In the genomic region with DNA sequence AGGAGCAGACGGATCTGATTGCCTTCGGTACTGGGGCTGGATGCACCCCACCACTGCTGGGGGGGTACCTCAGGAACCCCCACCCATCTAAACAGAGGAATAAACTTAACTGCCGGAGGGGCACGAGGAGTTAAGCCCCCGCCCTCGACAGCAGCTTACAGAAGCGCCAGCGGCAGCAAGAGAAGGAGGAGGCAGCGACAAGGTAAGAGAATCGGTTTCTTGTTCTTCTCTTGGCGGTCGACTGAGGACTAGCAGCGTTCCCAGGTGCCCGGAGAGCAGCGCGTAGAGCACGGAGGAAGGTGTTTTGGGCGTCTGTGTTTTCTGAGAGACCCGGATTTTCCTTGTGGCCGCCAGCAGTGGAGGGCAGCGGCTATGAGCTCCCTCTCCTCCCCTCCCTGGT, we compare ENCODE assay signal across 25 mouse cellular contexts. TPM values are rescaled to one million over a fixed set of nuclear protein-coding genes. Genes with fewer than 3 reads are reported as not detected.
A peak's percentile ranks its signal among the peaks of the same experiment; 100 is the strongest.
DNase-seq lines count a peak whose midpoint lies in the region; ATAC-seq and TF ChIP-seq lines count a peak whose summit lies in the region.
"Had no signal": no experiment of that assay in that cellular context is flagged by ENCODE, and none has a peak within 500 bp of the region (broad histone marks: within the 10 kb centered on the region; RNA-seq: fewer than 3 reads in every experiment).

No protein-coding gene starts in this region.

- H3K4me1 ChIP-seq in kidney, embryonic 15.5 days: peaks cover 68% of the 10 kb centered on the region
- H3K4me1 ChIP-seq in embryonic fibroblast, embryonic 13.5 days (ENCODE audit: control insufficient read depth, insufficient read depth, low read length): no peaks in the 10 kb centered on the region
- H3K4me1 ChIP-seq in limb, embryonic 10.5 days: peaks cover 40% of the 10 kb centered on the region
- peaks cover 4% of the 10 kb centered on the region; the same call in 1 of the 2 replicates for H3K4me1 ChIP-seq in neural tube, embryonic 12.5 days
- H3K4me1 ChIP-seq: embryonic facial prominence, embryonic 12.5 days; hindbrain, embryonic 12.5 days; midbrain, embryonic 15.5 days had no signal

- H3K36me3 ChIP-seq in kidney, embryonic 15.5 days: no peaks in the 10 kb centered on the region
- no peaks in the 10 kb centered on the region for H3K36me3 ChIP-seq in limb, embryonic 10.5 days
- H3K36me3 ChIP-seq in neural tube, embryonic 12.5 days: no peaks in the 10 kb centered on the region
- H3K36me3 ChIP-seq: embryonic facial prominence, embryonic 12.5 days; hindbrain, embryonic 12.5 days; liver, embryonic 15.5 days; midbrain, embryonic 15.5 days had no signal

- peaks cover 74% of the 10 kb centered on the region for H3K27me3 ChIP-seq in kidney, embryonic 15.5 days
- peaks cover 100% of the 10 kb centered on the region for H3K27me3 ChIP-seq in limb, embryonic 10.5 days (ENCODE audit: low read depth, poor library complexity, severe bottlenecking)
- H3K27me3 ChIP-seq in neural tube, embryonic 12.5 days (replicated peaks): peaks cover 59% of the 10 kb centered on the region
- H3K27me3 ChIP-seq: Patski had no signal

- no peak for DNase-seq in kidney, adult 8-10 months
- DNase-seq in limb, embryonic 10.5 days (ENCODE audit: low spot score): no peak
- DNase-seq in frontal cortex, adult 2 months (ENCODE audit: extremely low spot score in 1 of 2, low spot score in 1 of 2): no peak
- DNase-seq in adrenal gland, adult 2 months: no peak
- DNase-seq: adrenal gland, postnatal 10 days; cerebellum, postnatal 10 days; heart, postnatal 14 days; left cerebral cortex, postnatal 4 days; thymus, postnatal 36 days had no signal

- H3K9me3 ChIP-seq in kidney, embryonic 15.5 days (replicated peaks): no peaks in the 10 kb centered on the region
- no peaks in the 10 kb centered on the region for H3K9me3 ChIP-seq in limb, embryonic 10.5 days (replicated peaks)
- no peaks in the 10 kb centered on the region for H3K9me3 ChIP-seq in neural tube, embryonic 12.5 days
- H3K9me3 ChIP-seq: embryonic facial prominence, embryonic 12.5 days; hindbrain, embryonic 12.5 days; liver, embryonic 15.5 days; midbrain, embryonic 15.5 days had no signal

- peak overlapping the region; percentile 86 for H3K27ac ChIP-seq in kidney, embryonic 15.5 days
- H3K27ac ChIP-seq in embryonic fibroblast, embryonic 13.5 days (ENCODE audit: insufficient read depth, low read length): peak overlapping the region; percentile 36
- peak overlapping the region; percentile 79 for H3K27ac ChIP-seq in limb, embryonic 10.5 days
- peak overlapping the region; percentile 63 for H3K27ac ChIP-seq in neural tube, embryonic 12.5 days
- H3K27ac ChIP-seq: embryonic facial prominence, embryonic 12.5 days; hindbrain, embryonic 12.5 days; liver, embryonic 15.5 days; midbrain, embryonic 15.5 days had no signal

- peak overlapping the region; percentile 65 for H3K4me3 ChIP-seq in kidney, embryonic 15.5 days (replicated peaks)
- peak overlapping the region; percentile 40 for H3K4me3 ChIP-seq in embryonic fibroblast, embryonic 13.5 days (ENCODE audit: insufficient read depth, low read length)
- peak overlapping the region; percentile 46 for H3K4me3 ChIP-seq in limb, embryonic 10.5 days
- peak overlapping the region; percentile 92 for H3K4me3 ChIP-seq in neural tube, embryonic 12.5 days
- H3K4me3 ChIP-seq: embryonic facial prominence, embryonic 12.5 days; hindbrain, embryonic 12.5 days; liver, embryonic 15.5 days; midbrain, embryonic 15.5 days had no signal

- H3K4me2 ChIP-seq in kidney, embryonic 15.5 days: peak overlapping the region; percentile 77
- H3K4me2 ChIP-seq in neural tube, embryonic 12.5 days (replicated peaks): peak overlapping the region; percentile 86
- H3K4me2 ChIP-seq: embryonic facial prominence, embryonic 12.5 days; heart, embryonic 11.5 days; hindbrain, embryonic 12.5 days; liver, embryonic 15.5 days; midbrain, embryonic 15.5 days had no signal

- TF ChIP-seq POLR2A in embryonic fibroblast, embryonic 13.5 days (IDR thresholded peaks at IDR 0.05; ENCODE audit: low read depth, low read length): no peak

- WGBS in kidney, embryonic 15.5 days: 2% methylated on average over 21 of the region's 21 CpGs
- WGBS in limb, embryonic 10.5 days: 1% methylated on average over 21 of the region's 21 CpGs
- WGBS in neural tube, embryonic 12.5 days: 1% methylated on average over 21 of the region's 21 CpGs

- no peak for ATAC-seq in kidney, embryonic 15.5 days (replicated peaks; ENCODE audit: low FRiP score)
- ATAC-seq in neural tube, embryonic 12.5 days (ENCODE audit: low FRiP score, low read depth): no peak
- ATAC-seq: forebrain, embryonic 14.5 days; inflammation-experienced regulatory T-cells, adult 6 months; midbrain, embryonic 15.5 days; Patski had no signal

- no peak for TF ChIP-seq CTCF in embryonic fibroblast, embryonic 13.5 days (IDR thresholded peaks at IDR 0.05; ENCODE audit: borderline replicate concordance, insufficient read depth, low read length)

- H3K9ac ChIP-seq in kidney, embryonic 15.5 days: peak overlapping the region; percentile 50
- H3K9ac ChIP-seq in neural tube, embryonic 12.5 days: peak overlapping the region; percentile 100
- H3K9ac ChIP-seq: embryonic facial prominence, embryonic 12.5 days; hindbrain, embryonic 12.5 days; liver, embryonic 15.5 days; midbrain, embryonic 15.5 days had no signal

RNA-seq across cellular contexts. Expression of a gene that starts 4.0 kb away (rescaled TPM):
- polyA plus RNA-seq in kidney, embryonic 15.5 days (2015; fragmentation: Nextera tagmentation; extraction: Ambion mirVana): 10.0 and 10.7 TPM in 2 replicates
- 4.9 and 6.2 TPM in 2 replicates for polyA plus RNA-seq in embryonic fibroblast, embryonic 13.5 days (2011; ENCODE audit: insufficient read length, low read depth, missing spikeins)
- polyA plus RNA-seq in limb, embryonic 10.5 days (2016; fragmentation: Nextera tagmentation; extraction: Ambion mirVana): 4.4 and 6.9 TPM in 2 replicates
- 45.2 and 47.4 TPM in 2 replicates for polyA plus RNA-seq in neural tube, embryonic 12.5 days (2016; fragmentation: Nextera tagmentation; extraction: Ambion mirVana)
- polyA plus RNA-seq in frontal cortex, adult 2 months (2012; rRNA removed): not detected in 2 replicates
- total RNA-seq in adrenal gland, adult 2 months (2021): 1 to 10 TPM in 1 of 2 experiments, under 1 TPM in 1; 0.49 to 1.8 TPM
- 3.7 and 6.7 TPM in 2 replicates for polyA plus RNA-seq in adrenal gland, adult 2 months (2012; rRNA removed)
- total RNA-seq: heart, postnatal 14 days; layer of hippocampus, adult 8-10 months; left cerebral cortex, postnatal 4 days had no signal
- polyA plus RNA-seq: brain, embryonic 14.5 days; embryonic facial prominence, embryonic 12.5 days; forebrain, embryonic 14.5 days; heart, embryonic 11.5 days; hindbrain, embryonic 12.5 days; inflammation-experienced regulatory T-cells, adult 6 months; liver, embryonic 15.5 days; lung, embryonic 16.5 days; midbrain, embryonic 15.5 days had no signal

RNA-seq across cellular contexts. Expression of a gene that starts 5.0 kb away (rescaled TPM):
- 3.6 and 4.8 TPM in 2 replicates for polyA plus RNA-seq in kidney, embryonic 15.5 days (2015; fragmentation: Nextera tagmentation; extraction: Ambion mirVana)
- polyA plus RNA-seq in embryonic fibroblast, embryonic 13.5 days (2011; ENCODE audit: insufficient read length, low read depth, missing spikeins): 7.6 and 11.0 TPM in 2 replicates
- polyA plus RNA-seq in limb, embryonic 10.5 days (2016; fragmentation: Nextera tagmentation; extraction: Ambion mirVana): 10.6 and 12.7 TPM in 2 replicates
- polyA plus RNA-seq in neural tube, embryonic 12.5 days (2016; fragmentation: Nextera tagmentation; extraction: Ambion mirVana): 32.1 and 35.5 TPM in 2 replicates
- not detected in 2 replicates for polyA plus RNA-seq in frontal cortex, adult 2 months (2012; rRNA removed)
- 10 to 100 TPM in 1 of 2 experiments, 1 to 10 TPM in 1; 6.7 to 10.3 TPM for total RNA-seq in adrenal gland, adult 2 months (2021)
- polyA plus RNA-seq in adrenal gland, adult 2 months (2012; rRNA removed): 7.0 and 7.5 TPM in 2 replicates
- total RNA-seq: heart, postnatal 14 days; layer of hippocampus, adult 8-10 months; left cerebral cortex, postnatal 4 days had no signal
- polyA plus RNA-seq: forebrain, embryonic 14.5 days; inflammation-experienced regulatory T-cells, adult 6 months; midbrain, embryonic 15.5 days had no signal

RNA-seq across cellular contexts. Expression of a gene that starts 5.7 kb away (rescaled TPM):
- 52.4 and 53.5 TPM in 2 replicates for polyA plus RNA-seq in kidney, embryonic 15.5 days (2015; fragmentation: Nextera tagmentation; extraction: Ambion mirVana)
- 7.3 and 16.6 TPM in 2 replicates for polyA plus RNA-seq in embryonic fibroblast, embryonic 13.5 days (2011; ENCODE audit: insufficient read length, low read depth, missing spikeins)
- polyA plus RNA-seq in limb, embryonic 10.5 days (2016; fragmentation: Nextera tagmentation; extraction: Ambion mirVana): 21.4 and 51.4 TPM in 2 replicates
- polyA plus RNA-seq in neural tube, embryonic 12.5 days (2016; fragmentation: Nextera tagmentation; extraction: Ambion mirVana): 62.1 and 77.3 TPM in 2 replicates
- polyA plus RNA-seq in frontal cortex, adult 2 months (2012; rRNA removed): not detected in 2 replicates
- total RNA-seq in adrenal gland, adult 2 months (2021): under 1 TPM; 0.31 to 0.43 TPM
- polyA plus RNA-seq in adrenal gland, adult 2 months (2012; rRNA removed): 0.10 TPM in 1 of 2 replicates, not detected in the other
- total RNA-seq: heart, postnatal 14 days; layer of hippocampus, adult 8-10 months; left cerebral cortex, postnatal 4 days had no signal
- polyA plus RNA-seq: brain, embryonic 14.5 days; embryonic facial prominence, embryonic 12.5 days; forebrain, embryonic 14.5 days; hindbrain, embryonic 12.5 days; inflammation-experienced regulatory T-cells, adult 6 months; liver, embryonic 15.5 days; lung, embryonic 16.5 days; midbrain, embryonic 15.5 days had no signal

RNA-seq across cellular contexts. Expression of a gene that starts 18.0 kb away (rescaled TPM):
- polyA plus RNA-seq in kidney, embryonic 15.5 days (2015; fragmentation: Nextera tagmentation; extraction: Ambion mirVana): 1.7 and 2.9 TPM in 2 replicates
- polyA plus RNA-seq in embryonic fibroblast, embryonic 13.5 days (2011; ENCODE audit: insufficient read length, low read depth, missing spikeins): 0.40 and 1.2 TPM in 2 replicates
- polyA plus RNA-seq in limb, embryonic 10.5 days (2016; fragmentation: Nextera tagmentation; extraction: Ambion mirVana): 2.4 and 4.7 TPM in 2 replicates
- 4.3 and 5.7 TPM in 2 replicates for polyA plus RNA-seq in neural tube, embryonic 12.5 days (2016; fragmentation: Nextera tagmentation; extraction: Ambion mirVana)
- polyA plus RNA-seq in frontal cortex, adult 2 months (2012; rRNA removed): not detected in 2 replicates
- total RNA-seq in adrenal gland, adult 2 months (2021): not detected
- polyA plus RNA-seq in adrenal gland, adult 2 months (2012; rRNA removed): not detected in 2 replicates
- total RNA-seq: ES-E14; heart, postnatal 14 days; layer of hippocampus, adult 8-10 months; left cerebral cortex, postnatal 4 days had no signal
- polyA plus RNA-seq: brain, embryonic 14.5 days; embryonic facial prominence, embryonic 12.5 days; forebrain, embryonic 14.5 days; heart, embryonic 11.5 days; hindbrain, embryonic 12.5 days; inflammation-experienced regulatory T-cells, adult 6 months; liver, embryonic 15.5 days; lung, embryonic 16.5 days; midbrain, embryonic 15.5 days; Patski; testis, adult 2 months had no signal

RNA-seq across cellular contexts. Expression of a gene that starts 18.2 kb away (rescaled TPM):
- 8.7 and 11.1 TPM in 2 replicates for polyA plus RNA-seq in kidney, embryonic 15.5 days (2015; fragmentation: Nextera tagmentation; extraction: Ambion mirVana)
- 28.5 and 45.5 TPM in 2 replicates for polyA plus RNA-seq in embryonic fibroblast, embryonic 13.5 days (2011; ENCODE audit: insufficient read length, low read depth, missing spikeins)
- 5.1 and 6.0 TPM in 2 replicates for polyA plus RNA-seq in limb, embryonic 10.5 days (2016; fragmentation: Nextera tagmentation; extraction: Ambion mirVana)
- 44.5 and 65.6 TPM in 2 replicates for polyA plus RNA-seq in neural tube, embryonic 12.5 days (2016; fragmentation: Nextera tagmentation; extraction: Ambion mirVana)
- polyA plus RNA-seq in frontal cortex, adult 2 months (2012; rRNA removed): not detected in 2 replicates
- total RNA-seq in adrenal gland, adult 2 months (2021): 10 to 100 TPM; 30.6 to 40.1 TPM
- polyA plus RNA-seq in adrenal gland, adult 2 months (2012; rRNA removed): 13.4 and 17.9 TPM in 2 replicates
- total RNA-seq: heart, postnatal 14 days; layer of hippocampus, adult 8-10 months; left cerebral cortex, postnatal 4 days had no signal
- polyA plus RNA-seq: brain, embryonic 14.5 days; embryonic facial prominence, embryonic 12.5 days; forebrain, embryonic 14.5 days; hindbrain, embryonic 12.5 days; midbrain, embryonic 15.5 days had no signal

Comparison
In these comparisons a context has a peak if more than half of its experiments do, and no peak if none do; other contexts are left out.
1. H3K27ac ChIP-seq: peak in every context shown above with its lines; median percentile 86 in kidney, embryonic 15.5 days; 79 in limb, embryonic 10.5 days; 63 in neural tube, embryonic 12.5 days; 36 in embryonic fibroblast, embryonic 13.5 days.
2. H3K4me3 ChIP-seq: peak in every context shown above with its lines; median percentile 92 in neural tube, embryonic 12.5 days; 65 in kidney, embryonic 15.5 days; 46 in limb, embryonic 10.5 days; 40 in embryonic fibroblast, embryonic 13.5 days.